Mouse (Mus musculus): ENCODE measurements at regions not wholly inside any gene's neighbourhood (a gene's known extent, or its start where the extent isn't known, plus 50 kb on each side); places are given as distances from the start of the nearest gene placed in this dataset.

- TF ChIP-seq CTCF (IDR thresholded peaks at IDR 0.05; ENCODE audit: low read depth, low read length) (no peak), POLR2A (IDR thresholded peaks at IDR 0.05; ENCODE audit: insufficient read depth, low read length) (no peak), EP300 (IDR thresholded peaks at IDR 0.05; ENCODE audit: insufficient read depth, low read depth, low read length) (no peak)
These were observed 312.1 kb downstream of the Rnls start for GRCm38 (mm10) chr19:33079959-33080358.

Data from ES-Bruce4 (cell line).